Mouse (Mus musculus) cortical plate, adult 2 months (tissue): Measurements from ENCODE around the gene Adsl. TPM values are rescaled to one million over a fixed set of nuclear protein-coding genes. Genes with fewer than 3 reads are reported as not detected.

Experiments
- H3K27ac ChIP-seq: fragments of 200-500 bp; 2 replicates; pipeline ENCODE4 v1.5.1; 2012; ENCODE audit warnings: low read length, control low read depth, inconsistent platforms; ENCODE audit not compliant: insufficient read depth
- H3K4me1 ChIP-seq: fragments of 200-500 bp; 2 replicates; pipeline ENCODE4 v1.6.1; 2011; ENCODE audit warnings: low read length; ENCODE audit not compliant: control insufficient read depth, insufficient read depth
- H3K4me3 ChIP-seq: fragments of 200-500 bp; 2 replicates; pipeline ENCODE4 v1.5.1; 2011; ENCODE audit warnings: mild to moderate bottlenecking, low read length, control low read depth; ENCODE audit not compliant: insufficient read depth
- CTCF ChIP-seq: fragments of 200-500 bp; IDR thresholded peaks from 2 replicates; pipeline ENCODE4 v1.5.1; 2011; ENCODE audit warnings: mild to moderate bottlenecking, control low read depth, low read length; ENCODE audit not compliant: insufficient read depth; ENCODE audit errors: extremely low read depth
- POLR2A ChIP-seq: fragments of 200-500 bp; IDR thresholded peaks from 2 replicates; pipeline ENCODE4 v1.6.1; 2011; ENCODE audit warnings: mild to moderate bottlenecking, low read length, control low read depth; ENCODE audit not compliant: insufficient read depth; ENCODE audit errors: extremely low read depth
- polyA plus RNA-seq: library from polyadenylated mRNA; depleted of rRNA; stranded (reverse); fragments of >200 nt; gene quantifications from 2 replicates; pipeline ENCODE4 v1.2.3, GENCODE M21; 2012

Gene Adsl
- polyA plus RNA-seq, 1 experiment, result 52.3 TPM

- TF ChIP-seq POLR2A, result no peak
- no peak for TF ChIP-seq CTCF
- H3K4me1 ChIP-seq, result peaks cover 6% of the 10 kb centered on the region; the same call in 1 of the 2 replicates
- no peak overlapping the region for H3K4me3 ChIP-seq
- H3K27ac ChIP-seq, result no peak overlapping the region
These were observed 26.0 kb downstream of the Adsl start for GRCm38 (mm10) chr15:80974311-80974710.

GRCm38 (mm10) chr15:80975666-80976065 lies 27.4 kb downstream of the Adsl start:
- Histone ChIP-seq H3K4me1 (peaks cover 10% of the 10 kb centered on the region; the same call in 1 of the 2 replicates), H3K27ac (no peak overlapping the region), H3K4me3 (no peak overlapping the region)
- TF ChIP-seq CTCF, result no peak
- no peak for TF ChIP-seq POLR2A

GRCm38 (mm10) chr15:80977620-80978334 lies 29.5 kb downstream of the Adsl start, which contains the start of gene Sgsm3:
Gene Sgsm3, plus strand, starts transcription at chr15:80977765.
- no peak for TF ChIP-seq CTCF
- TF ChIP-seq POLR2A, result peak; percentile 83
- Histone ChIP-seq H3K4me1 (peaks cover 10% of the 10 kb centered on the region; the same call in 1 of the 2 replicates), H3K4me3 (peak within 1 kb of the TSS; percentile 87), H3K27ac (peak within 1 kb of the TSS; percentile 78)

GRCm38 (mm10) chr15:80979611-80980010 lies 31.3 kb downstream of the Adsl start:
- TF ChIP-seq CTCF (no peak), POLR2A (no peak)
- Histone ChIP-seq H3K27ac (no peak overlapping the region), H3K4me1 (peaks cover 10% of the 10 kb centered on the region; the same call in 1 of the 2 replicates), H3K4me3 (peak overlapping the region; percentile 3; the same call in 1 of the 2 replicates)

- Histone ChIP-seq H3K27ac (no peak overlapping the region), H3K4me1 (peaks cover 10% of the 10 kb centered on the region; the same call in 1 of the 2 replicates), H3K4me3 (no peak overlapping the region)
- TF ChIP-seq POLR2A (no peak), CTCF (no peak)
These were observed 32.9 kb downstream of the Adsl start for GRCm38 (mm10) chr15:80981176-80981575.

- Histone ChIP-seq H3K4me3 (no peak overlapping the region), H3K27ac (no peak overlapping the region), H3K4me1 (peaks cover 10% of the 10 kb centered on the region; the same call in 1 of the 2 replicates)
- no peak for TF ChIP-seq CTCF
- TF ChIP-seq POLR2A, result no peak
These were observed 35.0 kb downstream of the Adsl start for GRCm38 (mm10) chr15:80983264-80983663.

GRCm38 (mm10) chr15:80988331-80988730 lies 40.0 kb downstream of the Adsl start:
- Histone ChIP-seq H3K4me3 (no peak overlapping the region), H3K4me1 (0 out of 2 replicates have a peak, but pooled peaks cover 2% of the 10 kb centered on the region), H3K27ac (no peak overlapping the region)
- TF ChIP-seq POLR2A (no peak), CTCF (no peak)

GRCm38 (mm10) chr15:80989712-80990111 lies 41.4 kb downstream of the Adsl start:
- no peak for TF ChIP-seq POLR2A
- no peak for TF ChIP-seq CTCF
- Histone ChIP-seq H3K4me3 (no peak overlapping the region), H3K4me1 (0 out of 2 replicates have a peak, but pooled peaks cover 2% of the 10 kb centered on the region), H3K27ac (no peak overlapping the region)

GRCm38 (mm10) chr15:80994959-80995358 lies 46.7 kb downstream of the Adsl start:
- no peak for TF ChIP-seq POLR2A
- no peak for TF ChIP-seq CTCF
- Histone ChIP-seq H3K4me3 (no peak overlapping the region), H3K4me1 (peaks cover 1% of the 10 kb centered on the region; the same call in 1 of the 2 replicates), H3K27ac (no peak overlapping the region)
